Mouse (Mus musculus): ENCODE results near the gene Efcab11. TPM values are rescaled to one million over a fixed set of nuclear protein-coding genes. Genes with fewer than 3 reads are reported as not detected.

Gene Efcab11
- polyA plus RNA-seq, 1 experiment = 2.4 TPM

DNA sequence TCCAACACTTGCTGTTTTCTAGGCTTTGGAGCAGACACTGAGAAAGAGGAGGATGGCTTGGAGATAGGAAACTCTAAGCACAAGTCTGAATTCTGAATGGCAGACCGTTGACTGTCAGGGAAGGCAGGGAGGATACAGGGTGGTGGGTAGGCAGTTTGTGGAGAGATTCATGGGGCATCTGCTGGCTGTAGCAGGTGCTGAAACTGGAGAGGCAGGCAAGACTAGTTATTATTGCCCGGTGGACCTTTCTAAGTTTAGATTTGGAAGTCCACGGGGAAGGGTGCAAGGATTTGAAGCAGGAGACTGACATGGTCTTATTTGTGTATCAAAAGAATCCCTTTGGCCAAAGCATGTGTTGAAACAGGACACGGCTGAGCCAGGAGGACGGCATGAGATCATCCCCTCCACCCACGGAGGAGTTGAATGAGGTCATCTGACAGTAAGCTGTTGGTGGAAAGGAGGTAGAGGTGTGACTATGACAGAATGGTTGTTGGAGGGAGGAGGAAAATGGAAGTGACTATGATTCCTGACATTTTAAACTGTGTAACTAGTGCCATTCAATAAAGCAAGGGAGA lies 197.7 kb downstream of the Efcab11 start:
- Histone ChIP-seq H3K27ac (ENCODE audit: control insufficient read depth, insufficient read depth, low read length) (no peak overlapping the region), H3K36me3 (ENCODE audit: control insufficient read depth, insufficient read depth, low read length) (no peaks in the 10 kb centered on the region), H3K4me3 (ENCODE audit: control insufficient read depth, insufficient read depth, low read length) (no peak overlapping the region), H3K4me1 (replicated peaks; ENCODE audit: control insufficient read depth, insufficient read depth, low read length) (no peaks in the 10 kb centered on the region; the same call in 1 of the 2 replicates), H3K27me3 (ENCODE audit: control insufficient read depth, insufficient read depth, low read length) (no peaks in the 10 kb centered on the region)
- DNase-seq = no peak
- TF ChIP-seq CTCF (IDR thresholded peaks at IDR 0.05; ENCODE audit: borderline replicate concordance, control insufficient read depth, extremely low read depth, insufficient read depth, low read length, poor library complexity) (no peak), POLR2A (IDR thresholded peaks at IDR 0.05; ENCODE audit: control insufficient read depth, extremely low read depth, insufficient read depth, low read length, poor library complexity) (no peak)
- WGBS = 89% methylated on average over 6 of the region's 6 CpGs

GRCm38 (mm10) chr12:99685451-99686100 lies 198.7 kb downstream of the Efcab11 start:
- Histone ChIP-seq H3K4me3 (ENCODE audit: control insufficient read depth, insufficient read depth, low read length) (no peak overlapping the region), H3K27ac (ENCODE audit: control insufficient read depth, insufficient read depth, low read length) (no peak overlapping the region), H3K27me3 (ENCODE audit: control insufficient read depth, insufficient read depth, low read length) (no peaks in the 10 kb centered on the region), H3K36me3 (ENCODE audit: control insufficient read depth, insufficient read depth, low read length) (no peaks in the 10 kb centered on the region), H3K4me1 (replicated peaks; ENCODE audit: control insufficient read depth, insufficient read depth, low read length) (no peaks in the 10 kb centered on the region; the same call in 1 of the 2 replicates)
- no peak for DNase-seq
- TF ChIP-seq POLR2A (IDR thresholded peaks at IDR 0.05; ENCODE audit: control insufficient read depth, extremely low read depth, insufficient read depth, low read length, poor library complexity) = no peak
- no peak for TF ChIP-seq CTCF (IDR thresholded peaks at IDR 0.05; ENCODE audit: borderline replicate concordance, control insufficient read depth, extremely low read depth, insufficient read depth, low read length, poor library complexity)
- 74% methylated on average over 11 of the region's 11 CpGs for WGBS

- no peak overlapping the region for H3K27ac ChIP-seq (ENCODE audit: control insufficient read depth, insufficient read depth, low read length)
- H3K4me3 ChIP-seq (ENCODE audit: control insufficient read depth, insufficient read depth, low read length) = no peak overlapping the region
- H3K4me1 ChIP-seq (replicated peaks; ENCODE audit: control insufficient read depth, insufficient read depth, low read length) = no peaks in the 10 kb centered on the region; the same call in 1 of the 2 replicates
- DNase-seq = no peak
- H3K36me3 ChIP-seq (ENCODE audit: control insufficient read depth, insufficient read depth, low read length) = no peaks in the 10 kb centered on the region
- TF ChIP-seq POLR2A (IDR thresholded peaks at IDR 0.05; ENCODE audit: control insufficient read depth, extremely low read depth, insufficient read depth, low read length, poor library complexity) (no peak), CTCF (IDR thresholded peaks at IDR 0.05; ENCODE audit: borderline replicate concordance, control insufficient read depth, extremely low read depth, insufficient read depth, low read length, poor library complexity) (no peak)
- 20% methylated on average over 4 of the region's 4 CpGs for WGBS
- no peaks in the 10 kb centered on the region for H3K27me3 ChIP-seq (ENCODE audit: control insufficient read depth, insufficient read depth, low read length)
Measured at GRCm38 (mm10) chr12:99681681-99682080, 202.6 kb downstream of the Efcab11 start.

DNA sequence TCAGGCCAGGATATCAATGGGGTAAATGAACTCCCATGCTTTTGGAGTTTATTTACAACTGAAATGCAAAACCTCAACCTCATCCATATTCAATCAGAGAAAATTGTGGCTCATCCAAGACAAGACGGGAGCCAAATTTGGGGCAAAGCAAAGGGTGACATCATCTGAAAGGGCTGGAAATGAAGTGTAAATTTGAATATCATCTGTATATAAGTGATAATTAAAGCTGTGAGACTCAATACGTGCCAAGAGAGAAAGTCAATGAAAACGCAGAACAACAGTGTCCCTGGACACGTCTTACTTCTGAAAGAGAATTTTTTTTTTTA lies 212.4 kb downstream of the Efcab11 start:
- H3K4me3 ChIP-seq (ENCODE audit: control insufficient read depth, insufficient read depth, low read length) = no peak overlapping the region
- H3K27me3 ChIP-seq (ENCODE audit: control insufficient read depth, insufficient read depth, low read length) = no peaks in the 10 kb centered on the region
- 96% methylated on average over 4 of the region's 4 CpGs for WGBS
- no peak for DNase-seq
- 0 out of 2 replicates have a peak, but pooled peaks cover 2% of the 10 kb centered on the region for H3K4me1 ChIP-seq (replicated peaks; ENCODE audit: control insufficient read depth, insufficient read depth, low read length)
- no peaks in the 10 kb centered on the region for H3K36me3 ChIP-seq (ENCODE audit: control insufficient read depth, insufficient read depth, low read length)
- TF ChIP-seq POLR2A (IDR thresholded peaks at IDR 0.05; ENCODE audit: control insufficient read depth, extremely low read depth, insufficient read depth, low read length, poor library complexity) = no peak
- TF ChIP-seq CTCF (IDR thresholded peaks at IDR 0.05; ENCODE audit: borderline replicate concordance, control insufficient read depth, extremely low read depth, insufficient read depth, low read length, poor library complexity) = no peak
- no peak overlapping the region for H3K27ac ChIP-seq (ENCODE audit: control insufficient read depth, insufficient read depth, low read length)

DNA sequence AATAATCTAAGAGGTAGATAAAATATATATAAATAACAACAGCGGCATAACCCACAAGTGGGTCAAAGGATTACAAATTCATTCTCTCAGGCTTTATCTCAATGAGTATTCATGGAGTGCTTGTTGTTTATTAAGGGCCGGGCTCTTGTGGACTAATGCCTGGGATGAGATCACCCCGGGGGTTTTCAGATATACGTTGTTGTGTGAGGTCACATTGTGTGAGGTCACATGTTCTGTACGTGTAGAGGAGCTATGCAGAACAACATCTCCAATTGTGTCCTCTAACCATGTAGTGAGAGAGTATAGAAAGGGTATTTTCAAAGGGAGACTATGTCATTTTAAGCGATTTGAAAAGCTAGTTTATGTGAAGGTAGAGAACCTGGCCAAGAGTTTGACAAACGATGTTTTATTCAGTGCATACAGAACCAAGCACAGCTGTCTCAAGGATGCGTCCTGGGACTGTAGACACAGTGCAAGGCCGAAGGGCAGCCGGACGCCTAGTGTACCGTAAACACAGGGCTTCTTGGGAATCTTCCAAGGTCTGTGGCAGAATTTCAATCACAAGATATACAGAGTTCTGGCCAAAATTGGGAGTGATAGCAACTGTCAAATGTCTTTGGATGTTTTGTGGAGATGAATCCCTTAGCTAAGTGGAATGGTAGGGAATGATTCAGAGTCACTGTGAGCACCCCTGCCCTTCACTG lies 212.9 kb downstream of the Efcab11 start:
- TF ChIP-seq POLR2A (IDR thresholded peaks at IDR 0.05; ENCODE audit: control insufficient read depth, extremely low read depth, insufficient read depth, low read length, poor library complexity) (no peak), CTCF (IDR thresholded peaks at IDR 0.05; ENCODE audit: borderline replicate concordance, control insufficient read depth, extremely low read depth, insufficient read depth, low read length, poor library complexity) (no peak)
- Histone ChIP-seq H3K27ac (ENCODE audit: control insufficient read depth, insufficient read depth, low read length) (no peak overlapping the region), H3K27me3 (ENCODE audit: control insufficient read depth, insufficient read depth, low read length) (no peaks in the 10 kb centered on the region), H3K36me3 (ENCODE audit: control insufficient read depth, insufficient read depth, low read length) (no peaks in the 10 kb centered on the region), H3K4me1 (replicated peaks; ENCODE audit: control insufficient read depth, insufficient read depth, low read length) (0 out of 2 replicates have a peak, but pooled peaks cover 2% of the 10 kb centered on the region), H3K4me3 (ENCODE audit: control insufficient read depth, insufficient read depth, low read length) (no peak overlapping the region)
- DNase-seq = no peak
- 91% methylated on average over 12 of the region's 12 CpGs for WGBS

DNA sequence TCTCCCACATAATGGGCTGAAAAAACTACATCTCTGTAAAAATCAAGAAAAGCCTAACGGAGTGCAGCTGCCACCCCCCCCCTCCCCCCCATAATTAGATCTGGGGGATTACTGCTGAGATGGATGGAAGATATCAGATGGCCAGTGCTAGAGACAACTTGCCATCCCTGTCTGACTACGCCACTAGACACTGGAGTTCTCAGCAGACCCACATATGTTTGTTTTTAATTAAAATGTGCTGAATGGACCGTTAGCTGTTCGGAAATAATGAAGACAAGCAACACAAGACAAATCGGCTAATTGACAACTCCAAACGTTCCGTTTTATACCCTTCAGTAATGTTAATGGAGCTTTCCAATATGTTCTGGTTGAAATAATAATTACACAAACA lies 213.5 kb downstream of the Efcab11 start:
- H3K27ac ChIP-seq (ENCODE audit: control insufficient read depth, insufficient read depth, low read length) = no peak overlapping the region
- 97% methylated on average over 7 of the region's 7 CpGs for WGBS
- no peak for DNase-seq

More for the DNA sequence above, 213.5 kb downstream of the Efcab11 start:
- Histone ChIP-seq H3K27me3 (ENCODE audit: control insufficient read depth, insufficient read depth, low read length) (no peaks in the 10 kb centered on the region), H3K4me1 (replicated peaks; ENCODE audit: control insufficient read depth, insufficient read depth, low read length) (0 out of 2 replicates have a peak, but pooled peaks cover 2% of the 10 kb centered on the region), H3K4me3 (ENCODE audit: control insufficient read depth, insufficient read depth, low read length) (no peak overlapping the region), H3K36me3 (ENCODE audit: control insufficient read depth, insufficient read depth, low read length) (no peaks in the 10 kb centered on the region)
- TF ChIP-seq POLR2A (IDR thresholded peaks at IDR 0.05; ENCODE audit: control insufficient read depth, extremely low read depth, insufficient read depth, low read length, poor library complexity) (no peak), CTCF (IDR thresholded peaks at IDR 0.05; ENCODE audit: borderline replicate concordance, control insufficient read depth, extremely low read depth, insufficient read depth, low read length, poor library complexity) (no peak)
